Mouse (Mus musculus) ovary, postnatal 10 days (tissue): Measurements from ENCODE around the gene Pde11a.

Experiments
- DNase-seq: peaks from one replicate; pipeline ENCODE4 v3.0.0; 2022; ENCODE audit warnings: low spot score

Gene Pde11a

GRCm38 (mm10) chr2:76320336-76320735 is 18.2 kb downstream of the Pde11a start:
- no peak for DNase-seq

GRCm38 (mm10) chr2:76319231-76319630 is 19.3 kb downstream of the Pde11a start:
- no peak for DNase-seq

- no peak for DNase-seq
Measured at GRCm38 (mm10) chr2:76287671-76288070, 50.9 kb downstream of the Pde11a start.

- no peak for DNase-seq
Measured at GRCm38 (mm10) chr2:76286288-76286740, 52.3 kb downstream of the Pde11a start.

- no peak for DNase-seq
Measured at GRCm38 (mm10) chr2:76285150-76285549, 53.4 kb downstream of the Pde11a start.

GRCm38 (mm10) chr2:76283378-76284132 is 55.0 kb downstream of the Pde11a start:
- DNase-seq = peak; percentile 2

- no peak for DNase-seq
Measured at GRCm38 (mm10) chr2:76269494-76269893, 69.1 kb downstream of the Pde11a start.

- no peak for DNase-seq
Measured at GRCm38 (mm10) chr2:76267335-76267734, 71.2 kb downstream of the Pde11a start.

GRCm38 (mm10) chr2:76266622-76267021 is 72.0 kb downstream of the Pde11a start:
- no peak for DNase-seq

- DNase-seq = no peak
Measured at GRCm38 (mm10) chr2:76264258-76264657, 74.3 kb downstream of the Pde11a start.

GRCm38 (mm10) chr2:76262661-76263060 is 75.9 kb downstream of the Pde11a start:
- no peak for DNase-seq

GRCm38 (mm10) chr2:76254833-76255232 is 83.7 kb downstream of the Pde11a start:
- DNase-seq = peak; percentile 11

GRCm38 (mm10) chr2:76251379-76251778 is 87.2 kb downstream of the Pde11a start:
- DNase-seq = no peak

- no peak for DNase-seq
Measured at GRCm38 (mm10) chr2:76248242-76248641, 90.3 kb downstream of the Pde11a start.

GRCm38 (mm10) chr2:76239175-76239574 is 99.4 kb downstream of the Pde11a start:
- DNase-seq = no peak

- DNase-seq = no peak
Measured at GRCm38 (mm10) chr2:76238496-76238895, 100.1 kb downstream of the Pde11a start.

GRCm38 (mm10) chr2:76237638-76238420 is 100.7 kb downstream of the Pde11a start:
- no peak for DNase-seq

- DNase-seq = no peak
Measured at GRCm38 (mm10) chr2:76220364-76221108, 118.0 kb downstream of the Pde11a start.

- no peak for DNase-seq
Measured at GRCm38 (mm10) chr2:76219540-76219939, 119.0 kb downstream of the Pde11a start.

GRCm38 (mm10) chr2:76216146-76216545 is 122.4 kb downstream of the Pde11a start:
- DNase-seq = no peak

GRCm38 (mm10) chr2:76215219-76215618 is 123.4 kb downstream of the Pde11a start:
- no peak for DNase-seq

- DNase-seq = no peak
Measured at GRCm38 (mm10) chr2:76185126-76185525, 153.4 kb downstream of the Pde11a start.
